Mouse (Mus musculus): ENCODE data around the gene Kdm6b. TPM values are rescaled to one million over a fixed set of nuclear protein-coding genes. Genes with fewer than 3 reads are reported as not detected.

Gene Kdm6b
- polyA plus RNA-seq, 1 experiment = 33.4 TPM

DNA sequence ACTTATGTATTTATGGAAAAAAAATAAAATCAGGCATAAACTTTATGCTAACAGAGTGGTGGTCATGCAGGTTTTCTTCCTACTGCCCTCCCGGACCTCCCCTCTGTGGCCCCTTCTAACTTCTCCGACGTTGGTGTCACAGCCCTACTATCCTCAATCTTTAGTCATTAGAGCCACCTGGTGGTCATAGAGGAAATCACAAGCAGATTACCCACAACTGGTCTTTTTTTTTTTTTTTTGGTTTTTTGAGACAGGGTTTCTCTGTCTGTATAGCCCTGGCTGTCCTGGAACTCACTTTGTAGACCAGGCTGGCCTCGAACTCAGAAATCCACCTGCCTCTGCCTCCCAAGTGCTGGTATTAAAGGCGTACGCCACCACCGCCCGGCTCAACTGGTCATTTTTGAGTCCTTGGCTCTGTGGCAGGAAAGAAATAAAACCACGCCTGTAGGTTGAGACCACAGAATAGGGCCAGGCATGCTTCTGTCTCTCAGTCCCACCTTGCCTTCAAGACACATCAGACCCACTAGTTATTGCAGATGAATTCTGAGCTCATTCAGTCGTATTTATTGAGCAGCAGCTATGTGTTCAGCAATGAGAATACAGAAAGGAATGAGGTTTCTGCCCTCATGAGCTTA is 23.0 kb downstream of the Kdm6b start:
- no peak overlapping the region for H3K4me3 ChIP-seq (ENCODE audit: insufficient read depth, low read length)
- H3K27ac ChIP-seq (ENCODE audit: insufficient read depth, low read length) = no peak overlapping the region
- no peaks in the 10 kb centered on the region for H3K4me1 ChIP-seq (ENCODE audit: control insufficient read depth, insufficient read depth, low read length)
- no peak for TF ChIP-seq POLR2A (IDR thresholded peaks at IDR 0.05; ENCODE audit: low read depth, low read length)
- no peak for TF ChIP-seq CTCF (IDR thresholded peaks at IDR 0.05; ENCODE audit: borderline replicate concordance, insufficient read depth, low read length)

DNA sequence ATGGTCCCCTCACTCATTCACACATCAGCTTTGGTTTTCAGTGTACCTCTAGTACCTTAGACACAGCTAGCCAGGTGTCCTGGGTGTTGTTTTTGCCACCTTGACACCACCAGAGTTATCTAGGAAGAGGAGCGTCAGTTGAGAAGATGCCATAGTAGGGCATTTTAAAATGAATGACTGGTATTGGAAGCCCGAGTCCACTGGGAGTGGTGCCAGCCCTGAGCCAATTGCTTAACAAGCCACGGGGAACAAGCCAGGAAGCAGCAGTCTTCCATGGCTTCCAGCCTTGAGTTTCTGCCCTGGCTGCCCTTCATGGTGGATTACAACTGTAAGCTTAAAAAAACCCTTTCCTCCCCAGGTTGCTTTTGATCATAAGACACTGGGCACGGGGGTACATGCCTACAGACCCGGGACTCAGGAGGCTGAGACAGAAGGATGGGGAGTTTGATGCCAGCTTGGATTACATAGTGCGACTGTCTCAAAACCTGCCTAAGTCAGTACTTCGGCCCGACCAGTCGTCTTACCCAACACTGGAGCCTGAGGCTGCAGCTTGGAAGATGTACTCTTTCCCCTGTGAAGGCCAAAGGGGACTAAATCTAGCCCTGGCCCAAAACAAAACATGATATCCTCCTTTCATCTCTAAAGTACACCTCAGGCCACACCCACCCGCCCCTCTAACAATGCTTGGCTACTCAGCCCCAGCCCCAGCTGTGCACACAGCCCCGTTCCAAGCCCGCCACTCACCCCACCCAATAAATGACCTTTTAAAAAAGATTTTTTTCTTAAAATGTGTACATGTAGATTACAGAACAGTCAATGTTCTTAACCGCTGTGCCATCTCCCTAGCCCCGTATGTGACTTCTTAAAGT is 23.7 kb downstream of the Kdm6b start:
- TF ChIP-seq CTCF (IDR thresholded peaks at IDR 0.05; ENCODE audit: borderline replicate concordance, insufficient read depth, low read length) (no peak), POLR2A (IDR thresholded peaks at IDR 0.05; ENCODE audit: low read depth, low read length) (no peak)
- Histone ChIP-seq H3K27ac (ENCODE audit: insufficient read depth, low read length) (no peak overlapping the region), H3K4me3 (ENCODE audit: insufficient read depth, low read length) (no peak overlapping the region), H3K4me1 (ENCODE audit: control insufficient read depth, insufficient read depth, low read length) (no peaks in the 10 kb centered on the region)

DNA sequence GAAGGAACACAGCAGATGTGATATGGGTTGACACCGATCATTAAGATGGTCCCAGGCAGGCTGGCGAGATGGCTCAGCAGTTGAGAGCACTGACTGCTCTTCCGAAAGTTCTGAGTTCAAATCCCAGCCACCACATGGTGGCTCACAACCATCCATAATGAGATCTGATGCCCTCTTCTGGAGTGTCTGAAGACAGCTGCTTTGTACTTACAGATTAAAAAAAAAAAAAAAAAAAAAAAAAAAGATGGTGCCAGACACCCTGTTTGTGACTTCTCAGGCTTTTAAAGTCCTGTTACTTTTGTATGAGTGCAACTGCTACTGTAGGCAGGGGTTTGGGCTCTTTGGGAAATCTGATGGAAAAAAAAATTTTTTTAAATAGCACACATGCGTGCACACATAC is 24.8 kb downstream of the Kdm6b start:
- Histone ChIP-seq H3K27ac (ENCODE audit: insufficient read depth, low read length) (no peak overlapping the region), H3K4me3 (ENCODE audit: insufficient read depth, low read length) (no peak overlapping the region), H3K4me1 (ENCODE audit: control insufficient read depth, insufficient read depth, low read length) (no peaks in the 10 kb centered on the region)
- TF ChIP-seq POLR2A (IDR thresholded peaks at IDR 0.05; ENCODE audit: low read depth, low read length) (no peak), CTCF (IDR thresholded peaks at IDR 0.05; ENCODE audit: borderline replicate concordance, insufficient read depth, low read length) (no peak)

DNA sequence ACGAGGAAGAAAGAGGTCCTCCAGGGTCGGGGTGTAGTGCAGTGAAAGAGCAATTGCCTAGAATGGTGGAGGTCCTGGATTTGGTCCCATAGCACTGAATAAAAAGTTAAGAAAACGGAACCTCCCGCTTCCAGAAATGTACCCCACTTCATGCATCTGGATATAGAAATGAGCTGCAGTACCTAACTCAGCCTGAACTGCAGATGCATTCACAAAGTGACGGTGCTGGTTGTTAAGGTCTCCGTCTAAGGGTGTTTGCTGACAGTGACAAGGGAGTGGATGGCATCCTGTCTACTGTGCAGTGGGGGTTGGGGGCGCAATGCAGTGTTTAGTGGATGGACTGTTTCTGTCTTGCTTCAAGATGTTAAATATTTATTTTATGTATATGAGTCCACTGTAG is 26.7 kb downstream of the Kdm6b start:
- H3K4me1 ChIP-seq (ENCODE audit: control insufficient read depth, insufficient read depth, low read length) = peaks cover 7% of the 10 kb centered on the region
- TF ChIP-seq POLR2A (IDR thresholded peaks at IDR 0.05; ENCODE audit: low read depth, low read length) = no peak
- TF ChIP-seq CTCF (IDR thresholded peaks at IDR 0.05; ENCODE audit: borderline replicate concordance, insufficient read depth, low read length) = no peak
- no peak overlapping the region for H3K27ac ChIP-seq (ENCODE audit: insufficient read depth, low read length)
- H3K4me3 ChIP-seq (ENCODE audit: insufficient read depth, low read length) = no peak overlapping the region

DNA sequence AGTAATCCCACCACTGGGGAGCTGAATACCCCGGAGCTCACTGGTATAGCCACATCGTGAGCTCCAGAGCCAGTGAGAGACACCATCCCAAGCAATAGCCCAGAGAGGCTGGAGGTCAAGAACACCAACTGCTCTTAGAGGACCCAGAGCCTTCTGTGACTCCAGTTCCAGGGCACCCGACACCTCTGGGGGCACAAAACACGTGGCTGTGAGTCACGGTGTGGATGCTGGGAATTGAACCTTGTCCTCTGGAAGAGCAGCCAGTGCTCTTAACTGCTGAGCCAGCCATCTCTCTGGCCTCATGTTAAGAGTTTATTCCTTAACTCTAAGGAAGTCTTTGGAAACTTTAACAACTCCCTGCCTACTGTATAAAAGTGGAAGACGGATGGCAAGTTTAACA is 28.5 kb downstream of the Kdm6b start:
- no peak for TF ChIP-seq CTCF (IDR thresholded peaks at IDR 0.05; ENCODE audit: borderline replicate concordance, insufficient read depth, low read length)
- H3K4me1 ChIP-seq (ENCODE audit: control insufficient read depth, insufficient read depth, low read length) = peaks cover 7% of the 10 kb centered on the region
- H3K27ac ChIP-seq (ENCODE audit: insufficient read depth, low read length) = no peak overlapping the region
- H3K4me3 ChIP-seq (ENCODE audit: insufficient read depth, low read length) = no peak overlapping the region

DNA sequence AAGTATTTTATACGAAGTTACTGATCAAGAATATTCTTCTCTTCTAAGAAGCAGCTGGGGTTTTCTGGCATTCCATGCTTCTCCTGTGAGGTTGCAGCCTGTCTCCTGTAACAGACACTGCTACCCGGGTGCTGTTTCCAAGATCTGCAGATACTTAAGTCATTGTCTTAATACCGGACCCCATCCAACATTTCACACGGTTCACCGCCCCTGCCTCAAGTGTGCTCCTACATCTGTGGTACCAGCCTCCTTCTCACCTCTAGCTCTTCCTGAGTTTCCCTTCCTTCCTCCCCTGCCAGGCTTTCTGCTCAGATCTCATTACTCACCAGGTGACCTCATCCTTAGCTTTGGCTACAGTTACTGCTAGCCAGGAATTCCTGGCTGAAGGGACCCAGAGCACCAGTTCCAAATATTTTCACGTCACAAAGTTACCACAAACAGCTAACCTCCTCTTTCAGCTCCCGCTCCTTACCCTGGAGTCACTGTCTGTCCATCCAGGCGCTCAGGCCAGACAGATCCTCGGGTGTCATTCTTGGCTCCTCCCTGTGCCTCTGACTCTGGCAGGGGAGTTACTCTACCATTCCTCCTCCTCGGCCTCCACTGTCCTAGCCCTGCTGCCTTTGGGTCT is 30.9 kb downstream of the Kdm6b start:
- Histone ChIP-seq H3K4me3 (ENCODE audit: insufficient read depth, low read length) (no peak overlapping the region), H3K4me1 (ENCODE audit: control insufficient read depth, insufficient read depth, low read length) (peaks cover 7% of the 10 kb centered on the region), H3K27ac (ENCODE audit: insufficient read depth, low read length) (peak overlapping the region; percentile 58)
- TF ChIP-seq POLR2A (IDR thresholded peaks at IDR 0.05; ENCODE audit: low read depth, low read length) (0 out of 2 replicates have a peak, but pooled peaks have one; percentile 18), CTCF (IDR thresholded peaks at IDR 0.05; ENCODE audit: borderline replicate concordance, insufficient read depth, low read length) (no peak)

DNA sequence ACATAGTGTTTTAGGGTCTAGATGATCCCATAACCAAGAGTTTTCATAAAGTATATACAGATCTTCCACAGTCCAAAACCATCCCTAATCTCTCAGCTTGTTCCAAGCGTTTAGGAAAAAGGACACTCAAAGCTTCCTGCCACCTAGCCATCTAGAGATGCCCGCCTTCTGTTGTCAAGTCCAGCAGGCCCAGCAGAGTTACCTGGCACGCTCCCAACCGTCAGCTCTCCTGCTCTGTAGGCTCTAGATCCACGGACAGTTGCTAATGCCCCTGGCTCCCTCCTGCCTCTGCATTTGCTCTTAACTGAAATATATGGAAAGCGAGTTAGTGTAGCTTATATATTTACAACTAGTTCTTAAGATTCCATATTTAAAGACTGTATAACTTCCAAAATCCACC is 32.1 kb downstream of the Kdm6b start:
- no peak overlapping the region for H3K27ac ChIP-seq (ENCODE audit: insufficient read depth, low read length)
- H3K4me3 ChIP-seq (ENCODE audit: insufficient read depth, low read length) = no peak overlapping the region
- TF ChIP-seq POLR2A (IDR thresholded peaks at IDR 0.05; ENCODE audit: low read depth, low read length) (no peak), CTCF (IDR thresholded peaks at IDR 0.05; ENCODE audit: borderline replicate concordance, insufficient read depth, low read length) (no peak)
- peaks cover 7% of the 10 kb centered on the region for H3K4me1 ChIP-seq (ENCODE audit: control insufficient read depth, insufficient read depth, low read length)

DNA sequence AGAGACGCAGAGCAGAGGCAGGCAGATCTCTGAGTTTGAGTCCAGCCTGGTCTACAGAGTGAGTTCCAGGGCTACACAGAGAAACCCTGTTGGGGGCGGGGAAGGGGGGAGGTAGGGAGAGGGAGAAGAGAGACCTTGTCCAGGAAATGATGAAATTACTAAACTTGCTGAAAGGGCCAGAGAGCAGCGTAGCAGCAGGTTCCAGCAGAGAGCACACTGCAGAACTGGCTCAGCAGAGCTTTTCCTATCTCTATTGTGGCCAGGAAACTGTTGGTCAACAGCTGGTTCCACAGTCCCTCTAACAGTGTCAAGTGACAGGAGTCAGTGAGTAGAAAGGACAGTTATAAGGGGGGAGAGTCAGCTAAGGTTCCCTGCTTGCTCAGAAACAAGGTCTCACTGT is 33.9 kb downstream of the Kdm6b start:
- TF ChIP-seq POLR2A (IDR thresholded peaks at IDR 0.05; ENCODE audit: low read depth, low read length) (no peak), CTCF (IDR thresholded peaks at IDR 0.05; ENCODE audit: borderline replicate concordance, insufficient read depth, low read length) (no peak)
- H3K4me1 ChIP-seq (ENCODE audit: control insufficient read depth, insufficient read depth, low read length) = peaks cover 7% of the 10 kb centered on the region

DNA sequence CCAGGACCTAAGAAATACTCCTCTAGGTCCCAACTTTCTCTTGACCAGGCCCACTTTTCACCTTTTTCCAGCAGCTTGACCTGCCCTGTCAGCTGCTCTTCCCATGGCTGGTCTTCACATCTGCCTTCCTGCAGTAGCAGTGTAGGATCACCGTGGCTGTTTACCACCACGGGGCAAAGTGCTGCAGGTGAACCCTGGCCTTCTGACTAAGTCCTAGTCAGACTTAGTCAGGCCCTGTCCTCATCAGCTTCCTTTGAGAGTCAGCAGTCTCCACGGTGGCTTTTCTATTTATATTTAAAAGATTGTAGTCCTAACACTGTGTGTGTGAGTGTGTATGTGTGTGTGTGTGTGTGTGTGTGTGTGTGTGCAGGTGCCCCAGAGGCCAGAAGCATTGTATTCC is 35.7 kb downstream of the Kdm6b start:
- TF ChIP-seq POLR2A (IDR thresholded peaks at IDR 0.05; ENCODE audit: low read depth, low read length) (no peak), CTCF (IDR thresholded peaks at IDR 0.05; ENCODE audit: borderline replicate concordance, insufficient read depth, low read length) (no peak)
- Histone ChIP-seq H3K4me3 (ENCODE audit: insufficient read depth, low read length) (no peak overlapping the region), H3K4me1 (ENCODE audit: control insufficient read depth, insufficient read depth, low read length) (peaks cover 3% of the 10 kb centered on the region; the same call in 1 of the 2 replicates), H3K27ac (ENCODE audit: insufficient read depth, low read length) (no peak overlapping the region)

More for the DNA sequence above, 33.9 kb downstream of the Kdm6b start:
- Histone ChIP-seq H3K27ac (ENCODE audit: insufficient read depth, low read length) (no peak overlapping the region), H3K4me3 (ENCODE audit: insufficient read depth, low read length) (no peak overlapping the region)

DNA sequence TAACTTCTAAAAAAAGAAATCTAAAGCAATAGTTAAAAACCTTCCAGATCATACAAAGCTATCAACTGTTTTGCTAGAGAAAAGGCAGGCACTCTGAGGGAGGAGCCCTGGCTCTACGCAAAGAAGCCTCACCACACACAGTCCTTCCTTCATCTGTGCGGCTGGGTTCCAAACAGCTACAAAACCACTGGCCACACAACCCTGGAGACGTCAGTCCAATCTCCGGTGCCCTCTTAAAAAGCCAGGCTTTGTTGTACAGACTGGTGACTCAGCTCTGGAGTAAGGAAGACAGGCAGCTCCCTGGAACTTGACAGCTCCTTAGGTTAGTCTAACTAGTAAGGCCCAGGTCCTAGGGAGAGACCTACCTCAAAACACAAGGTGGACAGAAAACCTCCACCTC is 37.8 kb downstream of the Kdm6b start:
- Histone ChIP-seq H3K4me1 (ENCODE audit: control insufficient read depth, insufficient read depth, low read length) (peaks cover 4% of the 10 kb centered on the region), H3K27ac (ENCODE audit: insufficient read depth, low read length) (no peak overlapping the region), H3K4me3 (ENCODE audit: insufficient read depth, low read length) (no peak overlapping the region)
- TF ChIP-seq POLR2A (IDR thresholded peaks at IDR 0.05; ENCODE audit: low read depth, low read length) = no peak
- TF ChIP-seq CTCF (IDR thresholded peaks at IDR 0.05; ENCODE audit: borderline replicate concordance, insufficient read depth, low read length) = no peak
